ENCODE assay signal across 8 mouse cellular contexts in the genomic region with DNA sequence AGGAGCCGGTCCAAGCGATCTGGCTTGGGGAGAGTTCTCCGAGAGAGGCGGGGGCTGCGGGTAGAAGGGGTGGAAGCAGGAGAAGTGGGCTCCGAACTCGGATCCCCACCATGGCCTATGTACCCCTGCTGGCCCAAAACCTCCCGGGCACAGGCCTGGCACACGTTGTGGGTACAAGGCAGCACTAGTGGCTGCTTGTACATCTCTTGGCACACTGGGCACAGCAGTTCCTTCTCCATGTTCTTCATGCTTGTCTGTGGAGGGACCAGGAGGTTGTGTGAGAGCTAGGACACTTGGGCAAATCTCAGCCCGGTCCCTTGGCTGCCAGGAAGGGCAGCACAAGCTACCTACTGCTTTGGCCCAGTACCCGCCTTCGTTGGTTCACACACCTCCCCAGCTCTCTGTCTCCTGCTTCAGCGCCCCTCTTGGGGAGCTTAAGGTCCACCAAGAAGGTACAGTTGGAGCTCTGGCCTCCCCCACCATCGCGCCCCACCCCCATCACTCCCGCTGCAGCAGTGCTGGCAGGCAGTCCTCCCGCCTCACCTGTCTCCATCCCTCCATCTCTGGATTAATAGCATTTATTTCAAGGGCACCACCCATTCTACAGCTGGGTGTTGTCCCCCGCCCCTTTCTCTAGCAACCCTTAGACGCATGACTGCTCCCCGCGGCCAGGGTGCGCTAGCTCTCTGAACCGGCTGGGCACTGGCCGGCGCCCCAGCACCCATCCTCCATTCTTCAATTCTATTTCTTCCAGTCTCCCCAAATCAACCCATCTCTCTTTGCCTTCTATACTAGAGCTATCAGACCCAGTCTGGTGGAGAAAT. TPM values are rescaled to one million over a fixed set of nuclear protein-coding genes. Genes with fewer than 3 reads are reported as not detected.
DNase-seq lines count a peak whose midpoint lies in the region; ATAC-seq lines count a peak whose summit lies in the region.

No protein-coding gene starts in this region.

- ATAC-seq in embryonic facial prominence, embryonic 11.5 days (replicated peaks; ENCODE audit: insufficient number of reproducible peaks, low FRiP score, low TSS enrichment, low read depth) = no peak
- peak; percentile 21; the same call in 1 of the 2 replicates for ATAC-seq in intestine, embryonic 14.5 days (replicated peaks; ENCODE audit: low FRiP score, low TSS enrichment, low read depth)
- ATAC-seq in liver, embryonic 16.5 days (ENCODE audit: low read depth) = no peak
- no peak for ATAC-seq in megakaryocyte-erythroid progenitor cell, adult 5-6 weeks (replicated peaks; ENCODE audit: low FRiP score, low TSS enrichment, poor library complexity, severe bottlenecking)

- H3K36me3 ChIP-seq in embryonic facial prominence, embryonic 11.5 days (replicated peaks; ENCODE audit: control insufficient read depth, insufficient read depth, low read depth, low read length) = no peaks in the 10 kb centered on the region
- peaks cover 5% of the 10 kb centered on the region for H3K36me3 ChIP-seq in intestine, embryonic 14.5 days (ENCODE audit: control insufficient read depth, insufficient read depth, low read length)
- H3K36me3 ChIP-seq in liver, embryonic 16.5 days (ENCODE audit: control insufficient read depth, insufficient read depth) = no peaks in the 10 kb centered on the region

- H3K4me1 ChIP-seq in embryonic facial prominence, embryonic 11.5 days (ENCODE audit: control insufficient read depth, insufficient read depth, low read length) = peaks cover 6% of the 10 kb centered on the region
- H3K4me1 ChIP-seq in intestine, embryonic 14.5 days (replicated peaks; ENCODE audit: control insufficient read depth, insufficient read depth, low read length) = peaks cover 20% of the 10 kb centered on the region
- H3K4me1 ChIP-seq in liver, embryonic 16.5 days (ENCODE audit: control insufficient read depth, low read depth, low read length) = peaks cover 23% of the 10 kb centered on the region

- peak; percentile 54 for DNase-seq in embryo, embryonic 10.5 days (ENCODE audit: low spot score)
- no peak for DNase-seq in embryo, embryonic 10 days (ENCODE audit: low spot score)
- peak; percentile 54 for DNase-seq in CD4-positive helper T cell, adult 2 months (ENCODE audit: low read depth, low spot score)
- no peak for DNase-seq in embryonic facial prominence, embryonic 11.5 days (ENCODE audit: low spot score)
- DNase-seq in intestine, embryonic 14.5 days (ENCODE audit: low spot score) = no peak
- DNase-seq in retina, postnatal 1 day = peak; percentile 63

- no peaks in the 10 kb centered on the region for H3K27me3 ChIP-seq in embryonic facial prominence, embryonic 11.5 days (ENCODE audit: control insufficient read depth, insufficient read depth, low read length)
- H3K27me3 ChIP-seq in intestine, embryonic 14.5 days (replicated peaks; ENCODE audit: control insufficient read depth, insufficient read depth, low read length) = no peaks in the 10 kb centered on the region
- peaks cover 20% of the 10 kb centered on the region for H3K27me3 ChIP-seq in liver, embryonic 16.5 days (ENCODE audit: control insufficient read depth, insufficient read depth, low read depth, low read length)

- H3K9ac ChIP-seq in embryonic facial prominence, embryonic 11.5 days (replicated peaks; ENCODE audit: low read length) = peak overlapping the region; percentile 45
- H3K9ac ChIP-seq in intestine, embryonic 14.5 days (ENCODE audit: low read length) = no peak overlapping the region
- H3K9ac ChIP-seq in liver, embryonic 16.5 days (ENCODE audit: low read depth, low read length) = no peak overlapping the region

- H3K4me3 ChIP-seq in embryonic facial prominence, embryonic 11.5 days (ENCODE audit: low read depth, low read length) = peak overlapping the region; percentile 40
- peak overlapping the region; percentile 35 for H3K4me3 ChIP-seq in intestine, embryonic 14.5 days (ENCODE audit: low read depth, low read length)
- no peak overlapping the region for H3K4me3 ChIP-seq in liver, embryonic 16.5 days (ENCODE audit: low read depth, low read length)

- peak overlapping the region; percentile 59 for H3K4me2 ChIP-seq in embryonic facial prominence, embryonic 11.5 days (ENCODE audit: low read depth, low read length)
- peak overlapping the region; percentile 89 for H3K4me2 ChIP-seq in intestine, embryonic 14.5 days (ENCODE audit: low read length)
- peak overlapping the region; percentile 26; the same call in 1 of the 2 replicates for H3K4me2 ChIP-seq in liver, embryonic 16.5 days (ENCODE audit: low read depth, low read length)

- H3K27ac ChIP-seq in embryonic facial prominence, embryonic 11.5 days (replicated peaks; ENCODE audit: low read depth, low read length) = no peak overlapping the region
- no peak overlapping the region for H3K27ac ChIP-seq in intestine, embryonic 14.5 days (ENCODE audit: low read depth)
- no peak overlapping the region for H3K27ac ChIP-seq in liver, embryonic 16.5 days (ENCODE audit: low read length)

- 11% methylated on average over 25 of the region's 25 CpGs for WGBS in embryonic facial prominence, embryonic 11.5 days
- 16% methylated on average over 25 of the region's 25 CpGs for WGBS in intestine, embryonic 14.5 days
- 21% methylated on average over 25 of the region's 25 CpGs for WGBS in liver, embryonic 16.5 days (ENCODE audit: insufficient replicate concordance)

- no peaks in the 10 kb centered on the region for H3K9me3 ChIP-seq in embryonic facial prominence, embryonic 11.5 days (replicated peaks; ENCODE audit: control insufficient read depth, low read length)
- H3K9me3 ChIP-seq in intestine, embryonic 14.5 days (ENCODE audit: control insufficient read depth, low read length) = no peaks in the 10 kb centered on the region
- no peaks in the 10 kb centered on the region for H3K9me3 ChIP-seq in liver, embryonic 16.5 days (replicated peaks; ENCODE audit: control insufficient read depth, low read length)

RNA-seq across cellular contexts. Expression of a gene that starts 1.4 kb away (rescaled TPM):
- polyA plus RNA-seq in embryonic facial prominence, embryonic 11.5 days (2014; fragmentation: Nextera tagmentation; extraction: Ambion mirVana) = 287 and 288 TPM in 2 replicates
- 331 and 346 TPM in 2 replicates for polyA plus RNA-seq in intestine, embryonic 14.5 days (2014; fragmentation: Nextera tagmentation; extraction: Ambion mirVana)
- polyA plus RNA-seq in liver, embryonic 16.5 days (2015; fragmentation: Nextera tagmentation; extraction: Ambion mirVana) = 129 and 131 TPM in 2 replicates
- total RNA-seq in megakaryocyte-erythroid progenitor cell, adult 5-6 weeks (2014; fragmentation: Nextera tagmentation) = 127 and 147 TPM in 2 replicates
- total RNA-seq in megakaryocyte-erythroid progenitor cell, adult 5-6 weeks (2017) = 119 and 124 TPM in 2 replicates

RNA-seq across cellular contexts. Expression of a gene that starts 1.7 kb away (rescaled TPM):
- 3.0 and 4.5 TPM in 2 replicates for polyA plus RNA-seq in embryonic facial prominence, embryonic 11.5 days (2014; fragmentation: Nextera tagmentation; extraction: Ambion mirVana)
- 3.3 and 3.5 TPM in 2 replicates for polyA plus RNA-seq in intestine, embryonic 14.5 days (2014; fragmentation: Nextera tagmentation; extraction: Ambion mirVana)
- 0.14 and 0.28 TPM in 2 replicates for polyA plus RNA-seq in liver, embryonic 16.5 days (2015; fragmentation: Nextera tagmentation; extraction: Ambion mirVana)
- total RNA-seq in megakaryocyte-erythroid progenitor cell, adult 5-6 weeks (2014; fragmentation: Nextera tagmentation) = not detected in 2 replicates
- total RNA-seq in megakaryocyte-erythroid progenitor cell, adult 5-6 weeks (2017) = not detected in 2 replicates

RNA-seq across cellular contexts. Expression of a gene that starts 14.8 kb away (rescaled TPM):
- polyA plus RNA-seq in embryonic facial prominence, embryonic 11.5 days (2014; fragmentation: Nextera tagmentation; extraction: Ambion mirVana) = 82.4 and 87.9 TPM in 2 replicates
- 143 and 188 TPM in 2 replicates for polyA plus RNA-seq in intestine, embryonic 14.5 days (2014; fragmentation: Nextera tagmentation; extraction: Ambion mirVana)
- polyA plus RNA-seq in liver, embryonic 16.5 days (2015; fragmentation: Nextera tagmentation; extraction: Ambion mirVana) = 51.9 and 59.4 TPM in 2 replicates
- 44.2 and 75.7 TPM in 2 replicates for total RNA-seq in megakaryocyte-erythroid progenitor cell, adult 5-6 weeks (2014; fragmentation: Nextera tagmentation)
- 30.1 and 90.9 TPM in 2 replicates for total RNA-seq in megakaryocyte-erythroid progenitor cell, adult 5-6 weeks (2017)

RNA-seq across cellular contexts. Expression of a gene that starts 15.5 kb away (rescaled TPM):
- polyA plus RNA-seq in embryonic facial prominence, embryonic 11.5 days (2014; fragmentation: Nextera tagmentation; extraction: Ambion mirVana) = 0.90 and 1.3 TPM in 2 replicates
- polyA plus RNA-seq in intestine, embryonic 14.5 days (2014; fragmentation: Nextera tagmentation; extraction: Ambion mirVana) = 4.2 and 10.3 TPM in 2 replicates
- polyA plus RNA-seq in liver, embryonic 16.5 days (2015; fragmentation: Nextera tagmentation; extraction: Ambion mirVana) = 0.11 and 1.0 TPM in 2 replicates
- not detected in 2 replicates for total RNA-seq in megakaryocyte-erythroid progenitor cell, adult 5-6 weeks (2014; fragmentation: Nextera tagmentation)
- total RNA-seq in megakaryocyte-erythroid progenitor cell, adult 5-6 weeks (2017) = not detected in 2 replicates

RNA-seq across cellular contexts. Expression of a gene that starts 17.5 kb away (rescaled TPM):
- 208 and 225 TPM in 2 replicates for polyA plus RNA-seq in embryonic facial prominence, embryonic 11.5 days (2014; fragmentation: Nextera tagmentation; extraction: Ambion mirVana)
- 214 and 216 TPM in 2 replicates for polyA plus RNA-seq in intestine, embryonic 14.5 days (2014; fragmentation: Nextera tagmentation; extraction: Ambion mirVana)
- 94.4 and 95.3 TPM in 2 replicates for polyA plus RNA-seq in liver, embryonic 16.5 days (2015; fragmentation: Nextera tagmentation; extraction: Ambion mirVana)
- total RNA-seq in megakaryocyte-erythroid progenitor cell, adult 5-6 weeks (2014; fragmentation: Nextera tagmentation) = 114 and 122 TPM in 2 replicates
- 68.1 and 92.8 TPM in 2 replicates for total RNA-seq in megakaryocyte-erythroid progenitor cell, adult 5-6 weeks (2017)

Comparison
In these comparisons a context has a peak if more than half of its experiments do, and no peak if none do; other contexts are left out.
1. DNase-seq: peak in embryo, embryonic 10.5 days (single experiment), CD4-positive helper T cell, adult 2 months (single experiment) and retina, postnatal 1 day (single experiment); none in embryo, embryonic 10 days (single experiment), embryonic facial prominence, embryonic 11.5 days (single experiment) and intestine, embryonic 14.5 days (single experiment).
2. H3K4me2 ChIP-seq: peak in every context shown above with its lines; median percentile 89 in intestine, embryonic 14.5 days; 59 in embryonic facial prominence, embryonic 11.5 days; 26 in liver, embryonic 16.5 days.